Mouse (Mus musculus): ENCODE data around the gene Zfp94.

The Zfp94 gene

GRCm38 (mm10) chr7:24316567-24317092 lies at the start of gene Zfp94:
TSS of gene Zfp94 (minus strand) at chr7:24316666.
- peak; percentile 94 to 96 for DNase-seq

GRCm38 (mm10) chr7:24365258-24366014 lies 49.0 kb upstream of the Zfp94 start:
- DNase-seq: no peak

GRCm38 (mm10) chr7:24364827-24365226 lies 48.4 kb upstream of the Zfp94 start:
- DNase-seq: peak; percentile 93 to 95

GRCm38 (mm10) chr7:24363228-24363627 lies 46.8 kb upstream of the Zfp94 start:
- DNase-seq: peak; percentile 44 to 77

DNA sequence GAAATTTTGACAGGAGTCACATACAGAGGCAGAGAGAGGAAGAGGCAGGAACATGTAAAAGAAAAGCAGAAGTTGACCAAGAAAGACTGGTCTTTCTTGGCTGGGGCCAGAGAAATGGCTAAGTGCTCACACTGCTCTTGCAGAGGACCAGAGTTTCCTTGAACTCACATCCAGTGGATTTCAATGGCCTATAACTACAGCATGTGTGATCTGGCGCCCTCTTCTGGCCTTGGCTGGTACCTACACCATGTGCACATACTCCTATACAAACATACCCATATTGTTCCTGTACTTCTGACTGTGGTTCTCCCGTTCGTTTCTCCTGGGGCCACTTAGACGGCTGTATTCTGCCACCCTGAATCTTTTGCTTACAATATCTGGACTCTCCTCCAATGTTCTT lies 44.5 kb upstream of the Zfp94 start:
- DNase-seq: no peak

DNA sequence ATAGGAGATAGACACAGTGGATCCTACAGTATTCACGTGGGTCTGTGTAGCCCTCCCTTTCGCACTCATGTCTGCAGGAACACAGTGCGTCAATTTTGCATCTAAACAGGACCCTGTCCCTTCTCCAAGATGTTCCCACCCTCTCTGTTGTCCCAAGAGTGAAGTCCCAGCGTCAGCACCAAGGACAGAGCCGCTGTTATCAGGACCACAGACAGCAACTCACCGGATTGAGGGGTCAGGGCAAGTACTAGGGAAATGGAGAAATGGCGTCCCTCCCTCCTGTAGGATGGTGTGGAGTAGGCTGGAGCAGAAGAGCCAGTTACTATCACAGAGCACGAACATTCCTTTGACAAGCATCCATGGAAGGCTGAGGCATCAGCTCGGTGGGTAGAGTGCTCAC lies 42.8 kb upstream of the Zfp94 start:
- DNase-seq: no peak

DNA sequence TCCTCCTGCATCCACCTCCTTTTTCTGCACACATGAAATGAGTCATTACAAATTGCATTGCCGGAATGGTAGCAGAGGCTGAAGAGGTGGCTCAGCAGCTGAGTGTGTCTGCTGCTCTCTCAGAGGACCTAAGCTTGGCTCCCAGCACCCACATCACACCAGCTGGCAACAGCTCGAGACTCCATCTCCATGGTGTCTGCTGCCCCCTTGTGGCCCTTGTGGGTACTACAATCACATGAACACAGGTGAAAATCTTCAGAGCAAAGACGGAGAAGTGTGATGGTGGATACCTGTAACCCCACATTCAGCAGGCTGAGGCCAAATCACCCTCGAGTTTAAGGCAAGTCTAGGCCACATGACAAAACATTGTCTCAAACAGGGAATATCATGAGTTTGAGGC lies 41.4 kb upstream of the Zfp94 start:
- peak in 1 of 2 experiments; percentile 48 for DNase-seq

DNA sequence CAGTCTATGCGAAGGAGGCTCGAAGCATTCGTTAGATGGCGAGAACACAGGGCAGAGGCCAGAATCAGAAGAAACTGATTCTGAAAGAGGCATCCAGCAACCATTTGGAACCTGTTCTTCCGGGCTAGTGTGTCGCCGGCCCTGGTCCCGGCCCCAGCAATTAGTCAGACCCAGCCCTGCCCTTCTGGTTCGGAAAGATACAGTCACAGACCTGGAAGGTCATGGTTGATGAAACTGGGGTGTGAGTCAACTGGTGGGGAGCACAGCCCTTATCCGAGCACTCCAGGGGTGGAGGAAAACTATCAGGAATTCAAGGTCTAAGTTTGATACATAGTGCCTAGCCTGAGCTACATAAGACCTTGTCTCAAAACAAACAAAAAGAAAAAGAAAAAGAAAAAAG lies 39.6 kb upstream of the Zfp94 start:
- no peak for DNase-seq

GRCm38 (mm10) chr7:24355646-24356045 lies 39.2 kb upstream of the Zfp94 start:
- no peak for DNase-seq

DNA sequence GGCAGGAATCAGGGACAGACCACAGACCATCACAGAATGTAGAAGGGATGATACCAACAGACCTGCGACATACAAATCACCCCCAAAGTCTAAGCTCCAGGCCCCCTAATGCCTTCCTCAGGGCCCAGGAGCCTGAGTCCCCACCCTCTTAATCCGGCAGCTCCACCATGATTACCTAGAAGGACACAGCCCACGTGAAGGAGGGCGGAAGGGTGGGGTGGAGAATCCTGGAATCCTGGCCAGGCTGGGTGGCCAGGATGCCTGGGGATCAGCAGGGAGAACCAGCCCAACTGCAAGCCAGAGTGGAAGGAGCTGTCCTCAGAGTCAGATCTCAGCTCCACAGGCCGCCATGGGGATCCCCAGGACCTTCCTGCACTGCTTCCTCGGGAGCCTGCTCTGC lies 32.4 kb upstream of the Zfp94 start, which contains the start of gene Lypd5:
Gene Lypd5, plus strand, starts transcription at position 301 of the 400 bp plus-strand sequence.
- no peak for DNase-seq

GRCm38 (mm10) chr7:24346444-24346843 lies 30.0 kb upstream of the Zfp94 start:
- DNase-seq: no peak

- DNase-seq: no peak
Observed at GRCm38 (mm10) chr7:24343701-24344272, 27.3 kb upstream of the Zfp94 start.

DNA sequence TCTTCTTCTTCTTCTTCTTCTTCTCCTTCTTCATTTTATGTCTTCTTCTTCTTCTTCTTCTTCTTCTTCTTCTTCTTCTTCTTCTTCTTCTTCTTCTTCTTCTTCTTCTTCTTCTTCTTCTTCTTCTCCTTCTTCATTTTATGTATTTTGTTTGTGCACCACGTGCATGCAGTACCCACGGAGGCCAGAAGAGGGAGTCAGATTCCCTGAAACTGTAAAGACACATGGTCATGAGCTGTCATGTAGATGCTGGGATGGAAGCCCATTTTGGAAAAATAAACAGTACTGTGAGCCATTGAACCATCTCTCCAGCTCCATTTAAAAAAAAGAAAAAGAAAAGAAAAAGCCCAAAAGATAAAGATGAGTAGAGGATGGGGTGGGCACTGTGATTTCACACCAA lies 21.8 kb upstream of the Zfp94 start:
- DNase-seq: peak in 1 of 2 experiments; percentile 42

- DNase-seq: peak; percentile 83 to 92
Observed at GRCm38 (mm10) chr7:24335699-24336309, 19.3 kb upstream of the Zfp94 start.

DNA sequence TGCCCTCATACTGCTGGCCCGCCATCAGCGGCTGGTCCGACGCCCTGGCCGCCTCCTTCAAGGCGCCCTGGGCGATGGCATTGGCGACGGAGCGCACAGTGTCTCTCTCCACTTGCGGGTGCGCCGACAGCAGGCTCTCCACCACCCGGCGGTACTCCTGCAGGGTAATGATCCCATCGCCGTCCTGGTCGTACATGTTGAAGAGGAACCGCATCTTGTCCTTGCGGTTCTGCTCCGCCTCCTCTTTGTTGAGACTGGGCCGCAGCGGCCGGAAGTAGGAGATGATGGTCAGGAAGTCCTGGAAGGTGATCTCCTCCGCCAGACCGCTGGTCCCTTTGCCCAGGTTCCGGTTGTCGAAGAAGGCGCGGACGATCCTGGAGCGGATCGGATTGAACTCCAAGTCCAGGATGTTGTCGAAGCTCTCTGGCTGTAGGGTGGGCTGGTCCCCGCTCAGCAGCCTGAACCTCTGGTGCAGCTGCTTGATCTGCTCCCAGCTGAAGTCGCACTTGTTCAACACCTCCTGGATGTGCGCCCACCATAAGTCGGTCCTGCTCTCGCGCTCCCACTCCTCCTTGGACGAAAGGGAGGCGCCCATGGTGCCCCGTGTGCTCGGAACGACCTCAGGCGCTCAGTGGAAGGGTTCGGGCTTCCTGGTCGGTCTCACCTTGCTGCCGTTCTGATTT lies 17.0 kb upstream of the Zfp94 start, which contains the start of gene Tescl:
Gene Tescl, minus strand, starts transcription at position 633 of the 683 bp plus-strand sequence.
- peak; percentile 48 to 52 for DNase-seq

DNA sequence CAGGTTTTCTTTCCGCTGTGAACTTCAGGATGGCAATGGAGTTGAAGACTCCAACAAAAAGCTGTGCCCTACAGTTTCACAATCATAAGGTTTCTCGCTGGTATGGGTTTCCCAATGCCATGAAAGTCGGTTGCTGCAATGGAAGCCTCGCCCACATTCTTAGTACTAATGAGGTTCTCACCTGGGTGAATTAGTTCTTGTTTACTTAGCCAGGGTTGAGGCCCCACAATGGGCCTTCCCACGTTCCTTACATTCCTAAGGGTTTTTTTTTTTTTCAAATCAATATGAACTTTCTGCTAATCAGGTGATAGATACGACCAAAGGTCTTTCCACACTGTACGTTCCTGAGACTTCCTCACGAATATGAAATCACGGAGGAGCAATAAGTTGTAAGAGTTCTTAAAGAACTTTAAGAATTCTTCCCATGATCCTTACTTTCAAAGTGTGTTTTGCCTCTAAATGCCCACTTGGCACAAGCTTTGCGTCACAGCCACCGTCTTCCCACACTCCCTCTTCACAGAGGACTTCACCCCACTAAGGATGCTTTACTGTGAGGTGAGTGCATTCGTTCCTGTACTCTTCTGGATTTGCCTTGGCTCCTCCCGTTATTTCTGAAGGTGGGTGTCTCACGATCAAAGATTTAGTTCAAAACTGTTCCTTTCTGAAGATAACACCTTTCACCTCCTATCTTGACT lies 11.0 kb upstream of the Zfp94 start:
- DNase-seq: no peak

DNA sequence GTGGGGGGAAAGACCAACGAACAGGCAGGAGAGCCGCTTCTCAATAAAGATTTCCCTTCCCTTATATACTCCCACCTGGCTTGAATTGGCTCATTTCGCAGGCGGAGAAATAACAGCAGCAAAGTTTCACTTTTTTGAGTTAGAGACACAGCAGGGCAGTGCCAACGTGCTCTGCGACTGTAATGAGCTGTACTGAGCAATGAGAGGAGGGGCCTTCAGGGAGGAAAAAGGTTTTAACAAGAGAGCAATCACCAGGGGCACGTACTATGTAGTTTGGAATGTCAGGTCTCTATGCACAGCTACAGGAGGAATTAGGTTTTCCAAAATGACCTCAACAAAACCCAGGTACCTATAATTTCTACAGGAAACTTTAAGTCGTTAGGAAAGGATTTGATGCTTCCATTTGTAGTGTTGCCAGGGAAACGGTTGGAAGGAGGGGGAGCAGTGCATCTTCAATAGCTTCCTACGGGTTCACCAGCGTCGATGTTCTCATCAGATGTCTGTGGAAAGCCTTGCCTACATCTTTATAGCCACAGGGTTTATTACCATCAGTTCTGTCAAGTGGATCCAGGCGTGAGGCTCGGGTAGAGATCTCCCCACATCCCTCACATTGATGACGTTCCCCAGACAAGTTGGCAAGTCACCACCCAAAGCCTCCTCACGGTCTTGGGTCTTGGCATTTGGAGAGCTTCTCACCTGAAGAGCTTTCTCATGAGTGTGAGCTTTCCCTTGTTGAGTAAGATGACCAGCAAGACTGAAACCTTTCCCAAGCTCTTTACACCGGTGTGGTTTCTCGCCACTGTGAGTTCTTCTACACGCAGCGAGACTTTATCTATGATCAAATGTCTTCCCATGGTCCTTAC lies 10.0 kb upstream of the Zfp94 start:
- DNase-seq: no peak

GRCm38 (mm10) chr7:24325675-24326128 lies 9.2 kb upstream of the Zfp94 start:
- DNase-seq: no peak

- DNase-seq: peak; percentile 30 to 65
Observed at GRCm38 (mm10) chr7:24325197-24325596, 8.7 kb upstream of the Zfp94 start.

DNA sequence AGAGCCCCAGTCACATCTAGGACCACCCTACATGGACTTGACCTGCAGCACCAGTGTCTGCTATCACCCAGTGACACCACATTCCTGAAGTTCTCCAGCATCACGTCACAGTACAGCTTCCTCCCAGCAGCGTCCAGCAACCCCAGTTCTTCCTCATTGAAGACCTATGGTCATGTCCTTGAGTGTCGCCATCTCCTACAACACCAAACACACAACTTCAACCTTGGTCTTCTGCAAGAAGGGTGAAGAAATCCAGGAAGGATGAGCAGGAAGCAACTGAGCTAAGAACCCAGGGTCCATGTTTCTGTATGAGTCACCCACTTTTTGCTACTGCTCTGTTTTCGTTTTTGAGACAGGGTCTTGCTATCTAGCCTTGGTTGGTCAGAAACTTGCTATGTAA lies 6.1 kb upstream of the Zfp94 start:
- DNase-seq: no peak

- DNase-seq: no peak
Observed at GRCm38 (mm10) chr7:24318942-24319341, 2.5 kb upstream of the Zfp94 start.
